Mouse (Mus musculus) liver, adult 2 months (tissue): ENCODE data around the gene Hhex. TPM values are rescaled to one million over a fixed set of nuclear protein-coding genes. Genes with fewer than 3 reads are reported as not detected.

Experiments used
- DNase-seq: peaks from one replicate; pipeline ENCODE4 v3.0.0-alpha.2; 2011; ENCODE audit warnings: low read depth, low spot score; ENCODE audit errors: extremely low read depth
- H3K27ac ChIP-seq: fragments of 200-500 bp; replicated peaks from 2 replicates; pipeline ENCODE4 v1.5.1; 2012; ENCODE audit warnings: low read depth, mild to moderate bottlenecking, control low read depth, inconsistent platforms, low read length; ENCODE audit not compliant: insufficient read depth
- H3K27me3 ChIP-seq: fragments of 200-500 bp; 2 replicates; pipeline ENCODE4 v1.6.1; 2012; ENCODE audit warnings: mild to moderate bottlenecking, moderate library complexity, low read length, inconsistent platforms; ENCODE audit not compliant: control insufficient read depth, insufficient read depth
- H3K36me3 ChIP-seq: fragments of 200-500 bp; 2 replicates; pipeline ENCODE4 v1.6.1; 2012; ENCODE audit warnings: low read length, inconsistent platforms; ENCODE audit not compliant: control insufficient read depth, insufficient read depth
- H3K4me1 ChIP-seq: fragments of 200-500 bp; 2 replicates; pipeline ENCODE4 v1.6.1; 2011; ENCODE audit warnings: low read length; ENCODE audit not compliant: control insufficient read depth, insufficient read depth
- H3K4me3 ChIP-seq: fragments of 200-500 bp; 2 replicates; pipeline ENCODE4 v1.5.1; 2011; ENCODE audit warnings: low read depth, mild to moderate bottlenecking, control low read depth, low read length, moderate library complexity; ENCODE audit not compliant: insufficient read depth
- H3K79me2 ChIP-seq: fragments of 200-500 bp; 2 replicates; pipeline ENCODE4 v1.6.1; 2012; ENCODE audit warnings: inconsistent platforms, mild to moderate bottlenecking, low read length, moderate library complexity; ENCODE audit not compliant: control insufficient read depth, insufficient read depth
- H3K9ac ChIP-seq: fragments of 200-500 bp; 2 replicates; pipeline ENCODE4 v1.6.1; 2012; ENCODE audit warnings: low read depth, mild to moderate bottlenecking, control low read depth, inconsistent platforms, low read length
- CTCF ChIP-seq: fragments of 200-500 bp; IDR thresholded peaks from 2 replicates; pipeline ENCODE4 v1.5.1; 2011; ENCODE audit warnings: low read depth, low read length, control low read depth
- POLR2A ChIP-seq: fragments of 200-500 bp; IDR thresholded peaks from 2 replicates; pipeline ENCODE4 v1.6.1; 2011; ENCODE audit warnings: low read length, control low read depth; ENCODE audit not compliant: insufficient read depth; ENCODE audit errors: extremely low read depth
- whole genome bisulfite sequencing: fragments of 180-500 bp; shearing (Covaris S2); methylation state at CpG from one replicate; pipeline ENCODE4 v1.1.7; 2018; 5-methylcytosine and 5-hydroxymethylcytosine counted together
- polyA plus RNA-seq: library from polyadenylated mRNA; depleted of rRNA; stranded (reverse); fragments of >200 nt; gene quantifications from 2 replicates; pipeline ENCODE4 v1.2.3, GENCODE M21; 2012
- total RNA-seq: library from RNA; depleted of rRNA; stranded (reverse); fragments of >200 nt; gene quantifications from 2 replicates; pipeline ENCODE4 v1.2.3, GENCODE M21; 2014

Hhex gene
- total and polyA plus RNA-seq, 2 experiments: 15.9 to 107 TPM

DNA sequence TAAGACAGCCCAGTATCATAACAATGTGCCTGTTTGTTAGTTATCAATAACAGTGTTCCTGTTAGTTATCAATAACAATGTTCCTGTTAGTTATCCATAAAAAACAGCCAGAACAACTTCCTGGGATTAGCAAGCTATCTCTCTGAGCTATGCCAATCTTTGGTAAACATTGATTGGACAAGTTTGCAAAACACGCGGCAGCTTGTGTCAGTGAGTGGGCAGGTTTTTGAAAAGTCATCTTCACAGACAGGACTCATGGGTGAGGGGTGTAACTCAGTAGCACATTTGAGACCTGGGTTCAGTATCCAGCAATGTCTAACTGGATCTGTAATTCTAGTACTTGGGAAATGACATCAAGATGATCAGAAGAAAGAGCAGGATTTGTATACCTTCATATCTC, 20.9 kb downstream of the Hhex start:
- Histone ChIP-seq H3K27ac (peak overlapping the region; percentile 78), H3K36me3 (no peaks in the 10 kb centered on the region), H3K9ac (no peak overlapping the region), H3K79me2 (no peaks in the 10 kb centered on the region), H3K27me3 (no peaks in the 10 kb centered on the region), H3K4me1 (peaks cover 16% of the 10 kb centered on the region), H3K4me3 (no peak overlapping the region)
- TF ChIP-seq POLR2A (no peak), CTCF (no peak)
- 14% methylated on average over 2 of the region's 2 CpGs for WGBS
- peak; percentile 92 for DNase-seq

DNA sequence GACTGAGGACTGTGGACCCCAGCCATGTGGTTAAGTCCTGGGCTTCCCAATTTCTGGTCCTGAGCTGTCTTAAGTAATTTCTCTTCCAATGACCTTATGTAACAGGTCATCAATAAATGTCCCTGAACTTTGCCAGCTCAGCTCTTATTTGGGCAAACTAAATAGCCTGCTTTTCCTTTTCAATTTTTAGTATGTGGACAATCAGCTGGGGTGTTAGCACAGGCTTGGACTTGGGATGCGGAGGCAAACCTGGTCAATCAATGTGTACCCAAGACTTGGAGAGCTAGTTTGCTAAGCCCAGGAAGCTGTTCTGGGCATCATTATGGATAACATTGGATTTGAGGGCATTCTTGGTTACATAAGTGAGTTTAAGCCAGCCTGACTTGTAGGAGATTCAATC, 21.4 kb downstream of the Hhex start:
- peak; percentile 97 for DNase-seq
- Histone ChIP-seq H3K9ac (no peak overlapping the region), H3K36me3 (no peaks in the 10 kb centered on the region), H3K4me1 (peaks cover 16% of the 10 kb centered on the region), H3K4me3 (no peak overlapping the region), H3K79me2 (no peaks in the 10 kb centered on the region), H3K27me3 (no peaks in the 10 kb centered on the region), H3K27ac (peak overlapping the region; percentile 78)
- 34% methylated on average over 1 of the region's 1 CpGs for WGBS
- TF ChIP-seq POLR2A (no peak), CTCF (no peak)

- Histone ChIP-seq H3K4me3 (no peak overlapping the region), H3K27me3 (no peaks in the 10 kb centered on the region), H3K36me3 (no peaks in the 10 kb centered on the region), H3K79me2 (no peaks in the 10 kb centered on the region), H3K9ac (no peak overlapping the region), H3K27ac (no peak overlapping the region), H3K4me1 (peaks cover 16% of the 10 kb centered on the region)
- TF ChIP-seq CTCF: peak; percentile 56
- no peak for TF ChIP-seq POLR2A
- DNase-seq: peak; percentile 98
- WGBS: 19% methylated on average over 6 of the region's 6 CpGs
These were observed 23.4 kb downstream of the Hhex start for GRCm38 (mm10) chr19:37458013-37458412.

- Histone ChIP-seq H3K4me1 (no peaks in the 10 kb centered on the region), H3K9ac (no peak overlapping the region), H3K4me3 (no peak overlapping the region), H3K27ac (no peak overlapping the region), H3K79me2 (no peaks in the 10 kb centered on the region), H3K27me3 (no peaks in the 10 kb centered on the region), H3K36me3 (no peaks in the 10 kb centered on the region)
- TF ChIP-seq CTCF (no peak), POLR2A (no peak)
- WGBS: 91% methylated on average over 3 of the region's 3 CpGs
- DNase-seq: no peak
These were observed 31.8 kb downstream of the Hhex start for GRCm38 (mm10) chr19:37466403-37466802.

- no peak for TF ChIP-seq POLR2A
- no peak for TF ChIP-seq CTCF
- no peaks in the 10 kb centered on the region for H3K36me3 ChIP-seq
- H3K9ac ChIP-seq: no peak overlapping the region
- DNase-seq: no peak
- H3K4me1 ChIP-seq: no peaks in the 10 kb centered on the region
- H3K27me3 ChIP-seq: no peaks in the 10 kb centered on the region
- no peak overlapping the region for H3K27ac ChIP-seq
- 93% methylated on average over 5 of the region's 5 CpGs for WGBS
- H3K4me3 ChIP-seq: no peak overlapping the region
- no peaks in the 10 kb centered on the region for H3K79me2 ChIP-seq
These were observed 32.4 kb downstream of the Hhex start for GRCm38 (mm10) chr19:37466978-37467377.

GRCm38 (mm10) chr19:37468841-37469566, 34.4 kb downstream of the Hhex start:
- no peak overlapping the region for H3K27ac ChIP-seq
- no peak overlapping the region for H3K4me3 ChIP-seq
- no peaks in the 10 kb centered on the region for H3K36me3 ChIP-seq
- no peaks in the 10 kb centered on the region for H3K27me3 ChIP-seq
- no peak overlapping the region for H3K9ac ChIP-seq
- no peaks in the 10 kb centered on the region; the same call in 1 of the 2 replicates for H3K4me1 ChIP-seq
- TF ChIP-seq CTCF: no peak
- no peak for TF ChIP-seq POLR2A
- no peak for DNase-seq
- no peaks in the 10 kb centered on the region for H3K79me2 ChIP-seq
- WGBS: 93% methylated on average over 6 of the region's 6 CpGs
